Mouse (Mus musculus): Measurements from ENCODE around the gene Ankrd26. TPM values are rescaled to one million over a fixed set of nuclear protein-coding genes. Genes with fewer than 3 reads are reported as not detected.

The Ankrd26 gene
- polyA plus RNA-seq, 1 experiment from 2014 or later = 4.4 TPM

DNA sequence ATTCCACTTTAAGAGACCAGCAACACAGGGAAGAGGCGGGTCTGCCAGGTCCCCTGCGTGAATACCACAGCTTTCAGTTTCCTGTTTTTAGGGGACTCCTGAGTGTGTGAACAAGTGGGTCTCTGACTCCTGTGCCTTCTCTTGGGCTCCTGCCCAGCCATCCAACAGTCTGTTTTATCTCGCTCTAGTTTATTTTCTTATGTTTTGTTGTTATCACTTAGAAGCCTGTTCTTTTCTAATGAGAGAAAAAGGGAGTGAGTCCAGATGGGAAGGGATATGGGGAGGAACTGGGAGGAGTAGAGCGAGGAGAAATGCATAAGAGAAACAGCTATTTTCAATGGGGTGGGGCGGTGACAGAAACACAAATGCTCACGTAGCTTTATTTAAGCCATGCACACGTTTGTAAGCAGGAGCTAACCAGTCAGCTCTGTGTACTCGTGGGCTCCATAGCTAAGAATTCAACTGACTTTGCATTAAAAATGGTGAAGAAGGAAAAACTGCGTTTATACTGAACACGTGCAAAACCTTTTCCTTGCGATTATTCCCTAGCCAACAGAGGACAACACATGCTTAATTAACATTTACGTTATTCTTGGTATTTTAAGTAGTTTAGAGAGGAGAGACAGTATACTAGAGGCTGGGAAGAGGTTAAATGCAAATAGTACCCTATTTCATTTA is 48.6 kb downstream of the Ankrd26 start:
- peaks cover 3% of the 10 kb centered on the region for H3K36me3 ChIP-seq (ENCODE audit: insufficient read depth, low read length)
- WGBS = 91% methylated on average over 12 of the region's 12 CpGs

DNA sequence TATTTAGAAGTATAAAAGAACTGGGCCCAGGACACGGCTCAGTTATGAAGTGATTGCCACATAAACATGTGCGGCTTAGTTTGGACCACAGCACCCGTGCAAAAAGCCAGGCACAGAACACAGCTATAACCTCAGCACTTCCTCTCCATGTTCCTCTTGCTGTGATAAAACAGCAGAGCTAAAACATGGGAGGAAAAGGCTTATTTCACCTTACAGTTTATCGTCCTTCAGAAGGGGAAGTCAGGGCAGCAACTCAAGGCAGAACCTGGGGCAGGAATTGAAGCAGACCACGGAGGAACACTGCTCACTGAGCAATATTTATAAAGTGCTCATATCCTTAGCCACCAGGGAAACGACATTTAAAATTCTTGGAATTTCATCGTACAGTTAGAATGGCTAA is 63.0 kb downstream of the Ankrd26 start:
- H3K27me3 ChIP-seq (replicated peaks; ENCODE audit: insufficient read depth, low read length) = no peaks in the 10 kb centered on the region
- H3K4me3 ChIP-seq (ENCODE audit: low read depth, low read length) = no peak overlapping the region
- no peak overlapping the region for H3K27ac ChIP-seq (ENCODE audit: low read length)
- H3K4me1 ChIP-seq (ENCODE audit: insufficient read depth, low read depth, low read length) = no peaks in the 10 kb centered on the region
- H3K9ac ChIP-seq (replicated peaks; ENCODE audit: low read depth) = no peak overlapping the region
- TF ChIP-seq EP300 (IDR thresholded peaks at IDR 0.05) (no peak), CTCF (IDR thresholded peaks at IDR 0.05) (no peak)
- DNase-seq (ENCODE audit: low spot score) (no peak), ATAC-seq (no peak)
- H3K36me3 ChIP-seq (ENCODE audit: insufficient read depth, low read length) = no peaks in the 10 kb centered on the region
- WGBS = 75% methylated on average over 7 of the region's 7 CpGs
- no peaks in the 10 kb centered on the region for H3K9me3 ChIP-seq (ENCODE audit: low read length)
- no peak overlapping the region for H3K4me2 ChIP-seq (replicated peaks; ENCODE audit: low read depth, low read length)

More for the DNA sequence above, 48.6 kb downstream of the Ankrd26 start:
- ATAC-seq = no peak
- TF ChIP-seq EP300 (IDR thresholded peaks at IDR 0.05) (no peak), CTCF (IDR thresholded peaks at IDR 0.05) (no peak)
- no peak overlapping the region for H3K27ac ChIP-seq (ENCODE audit: low read length)
- H3K27me3 ChIP-seq (replicated peaks; ENCODE audit: insufficient read depth, low read length) = no peaks in the 10 kb centered on the region
- H3K9ac ChIP-seq (replicated peaks; ENCODE audit: low read depth) = no peak overlapping the region
- H3K4me1 ChIP-seq (ENCODE audit: insufficient read depth, low read depth, low read length) = no peaks in the 10 kb centered on the region
- H3K4me3 ChIP-seq (ENCODE audit: low read depth, low read length) = no peak overlapping the region
- no peak for DNase-seq (ENCODE audit: low spot score)
- no peak overlapping the region for H3K4me2 ChIP-seq (replicated peaks; ENCODE audit: low read depth, low read length)
- H3K9me3 ChIP-seq (ENCODE audit: low read length) = no peaks in the 10 kb centered on the region

DNA sequence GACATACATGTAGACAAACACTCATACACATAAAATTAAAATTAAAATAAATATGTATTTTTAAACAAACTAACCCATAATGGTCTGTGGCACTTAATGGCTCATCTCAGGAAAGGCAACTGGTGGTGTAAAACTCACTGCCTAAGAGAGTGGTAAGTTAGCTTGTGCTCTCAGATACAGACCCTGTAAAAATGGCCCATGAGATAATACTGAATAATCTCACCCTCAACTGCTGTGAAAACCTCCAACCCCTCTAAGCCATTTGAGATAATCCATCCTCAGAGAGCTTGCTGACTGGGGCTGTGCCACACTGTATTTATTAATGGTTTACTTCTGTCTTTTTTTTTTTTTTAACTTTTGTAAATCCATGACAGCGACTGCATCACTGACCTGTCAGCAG is 79.9 kb downstream of the Ankrd26 start:
- Histone ChIP-seq H3K9ac (replicated peaks; ENCODE audit: low read depth) (no peak overlapping the region), H3K4me2 (replicated peaks; ENCODE audit: low read depth, low read length) (no peak overlapping the region), H3K27me3 (replicated peaks; ENCODE audit: insufficient read depth, low read length) (no peaks in the 10 kb centered on the region), H3K36me3 (ENCODE audit: insufficient read depth, low read length) (no peaks in the 10 kb centered on the region), H3K9me3 (ENCODE audit: low read length) (no peaks in the 10 kb centered on the region), H3K4me1 (ENCODE audit: insufficient read depth, low read depth, low read length) (peaks cover 3% of the 10 kb centered on the region; the same call in 1 of the 2 replicates), H3K4me3 (ENCODE audit: low read depth, low read length) (no peak overlapping the region), H3K27ac (ENCODE audit: low read length) (no peak overlapping the region)
- DNase-seq (ENCODE audit: low spot score) = no peak
- 95% methylated on average over 1 of the region's 1 CpGs for WGBS
- ATAC-seq = no peak
- TF ChIP-seq CTCF (IDR thresholded peaks at IDR 0.05) (no peak), EP300 (IDR thresholded peaks at IDR 0.05) (no peak)

DNA sequence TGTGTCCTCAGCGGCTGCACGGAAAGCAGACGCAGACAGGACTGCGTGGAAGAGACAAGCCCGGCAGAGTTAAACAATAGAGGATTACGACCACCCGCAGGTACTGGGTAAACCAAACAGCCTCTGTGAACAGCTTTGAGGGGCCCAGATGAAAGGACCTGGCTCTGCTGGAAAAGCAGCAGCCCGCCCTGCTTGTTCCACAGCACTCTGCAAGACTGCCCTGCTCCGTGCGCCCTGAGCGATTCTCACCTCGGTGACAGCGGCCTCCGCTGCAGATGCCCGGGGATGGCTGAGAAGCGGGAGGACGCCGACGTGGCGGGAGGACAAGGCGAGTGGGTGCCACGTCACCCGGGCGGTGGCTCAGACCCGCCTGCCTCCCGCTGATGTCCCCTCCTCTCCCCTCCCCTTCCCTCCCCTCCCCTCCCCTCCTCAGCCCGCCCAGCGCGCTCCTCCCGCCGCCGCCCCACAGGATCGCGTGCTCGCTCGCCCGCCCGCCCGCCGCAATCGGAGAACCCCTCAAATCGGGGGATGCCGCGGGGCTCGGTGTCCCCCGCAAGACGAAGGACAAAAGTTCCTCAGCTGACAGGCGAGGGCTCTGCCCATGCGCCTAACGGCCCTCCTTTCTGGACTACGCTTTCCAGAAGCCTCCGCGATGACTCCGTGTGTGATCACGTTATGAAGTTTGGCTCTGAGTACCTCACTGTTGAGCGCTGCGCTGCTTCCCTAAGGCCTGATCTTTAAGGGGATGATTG is 82.9 kb downstream of the Ankrd26 start, which contains the start of gene Zfp9:
Zfp9 (minus strand) TSS at position 364 of the 752 bp plus-strand sequence.
- ATAC-seq = peak; percentile 97
- Histone ChIP-seq H3K9me3 (ENCODE audit: low read length) (no peaks in the 10 kb centered on the region), H3K36me3 (ENCODE audit: insufficient read depth, low read length) (no peaks in the 10 kb centered on the region), H3K27ac (ENCODE audit: low read length) (peak within 1 kb of the TSS; percentile 81), H3K4me2 (replicated peaks; ENCODE audit: low read depth, low read length) (peak within 1 kb of the TSS; percentile 73), H3K27me3 (replicated peaks; ENCODE audit: insufficient read depth, low read length) (no peaks in the 10 kb centered on the region), H3K4me1 (ENCODE audit: insufficient read depth, low read depth, low read length) (peaks cover 3% of the 10 kb centered on the region; the same call in 1 of the 2 replicates), H3K9ac (replicated peaks; ENCODE audit: low read depth) (peak within 1 kb of the TSS; percentile 54), H3K4me3 (ENCODE audit: low read depth, low read length) (peak within 1 kb of the TSS; percentile 53)
- peak; percentile 90 for DNase-seq (ENCODE audit: low spot score)
- WGBS = 1% methylated on average over 42 of the region's 57 CpGs
- TF ChIP-seq EP300 (IDR thresholded peaks at IDR 0.05) (no peak), CTCF (IDR thresholded peaks at IDR 0.05) (no peak)

DNA sequence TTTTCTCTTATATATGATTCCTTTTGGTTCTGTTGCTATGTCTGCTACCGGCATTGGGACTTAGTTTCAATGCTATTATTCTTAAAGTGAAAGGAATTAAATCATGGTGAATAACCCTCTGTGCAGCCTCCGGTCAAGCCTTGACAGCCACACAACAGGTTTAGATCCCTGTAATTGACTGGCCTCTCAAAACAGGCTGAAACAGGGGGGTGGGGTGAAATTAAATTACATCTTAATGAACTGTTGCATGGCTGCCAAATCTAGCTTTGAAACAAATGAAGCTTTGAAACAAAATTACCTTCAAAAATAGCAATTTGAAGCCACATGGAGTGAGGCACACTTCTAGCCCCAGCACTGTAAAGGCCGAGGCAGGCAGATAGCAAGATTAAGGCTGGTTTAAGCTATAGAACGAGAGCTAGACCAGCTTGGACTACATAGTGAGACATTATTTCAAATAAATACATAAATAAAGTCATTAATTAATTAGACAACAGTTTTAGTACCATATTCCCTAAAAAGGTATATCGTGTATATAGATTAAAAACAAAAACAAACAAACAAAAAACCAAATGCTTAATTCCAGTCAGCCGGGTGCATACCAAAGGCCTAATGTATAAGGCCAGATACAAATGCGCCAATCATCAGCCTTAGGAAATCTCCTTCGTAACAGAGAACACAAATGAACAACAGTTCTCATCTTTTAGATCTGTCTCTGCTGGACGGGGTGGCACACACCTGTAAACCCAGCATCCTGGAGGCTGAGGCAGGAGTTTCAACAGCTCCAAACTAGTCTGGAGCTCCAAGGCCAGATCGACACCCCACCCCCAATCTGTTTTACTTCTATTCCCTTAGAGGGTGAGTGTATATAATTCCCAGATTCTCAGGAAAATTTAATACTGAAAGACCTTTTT is 83.9 kb downstream of the Ankrd26 start:
- no peak for TF ChIP-seq EP300 (IDR thresholded peaks at IDR 0.05)
- no peak for TF ChIP-seq CTCF (IDR thresholded peaks at IDR 0.05)
- 26% methylated on average over 10 of the region's 10 CpGs for WGBS
- 0 out of 2 replicates have a peak overlapping the region, but pooled peaks have one; percentile 81 for H3K27ac ChIP-seq (ENCODE audit: low read length)

More for the DNA sequence above, 83.9 kb downstream of the Ankrd26 start:
- Histone ChIP-seq H3K27me3 (replicated peaks; ENCODE audit: insufficient read depth, low read length) (no peaks in the 10 kb centered on the region), H3K4me3 (ENCODE audit: low read depth, low read length) (peak overlapping the region; percentile 53), H3K9me3 (ENCODE audit: low read length) (no peaks in the 10 kb centered on the region), H3K36me3 (ENCODE audit: insufficient read depth, low read length) (no peaks in the 10 kb centered on the region), H3K9ac (replicated peaks; ENCODE audit: low read depth) (peak overlapping the region; percentile 54), H3K4me2 (replicated peaks; ENCODE audit: low read depth, low read length) (peak overlapping the region; percentile 73), H3K4me1 (ENCODE audit: insufficient read depth, low read depth, low read length) (peaks cover 3% of the 10 kb centered on the region; the same call in 1 of the 2 replicates)
- DNase-seq (ENCODE audit: low spot score) (peak; percentile 21), ATAC-seq (no peak)
